Mouse (Mus musculus): ENCODE results near the gene Capn10.

GRCm38 (mm10) chr1:92914239-92914638 is 19.9 kb upstream of the Capn10 start:
- TF ChIP-seq POLR2A (IDR thresholded peaks at IDR 0.05; ENCODE audit: insufficient read depth, low read length) (no peak), CTCF (IDR thresholded peaks at IDR 0.05; ENCODE audit: low read depth, low read length) (no peak), EP300 (IDR thresholded peaks at IDR 0.05; ENCODE audit: insufficient read depth, low read depth, low read length) (no peak)

All from ES-Bruce4 (cell line).